Mouse (Mus musculus) CH12.LX (cell line): ENCODE measurements at regions not wholly inside any gene's neighbourhood (a gene's known extent, or its start where the extent isn't known, plus 50 kb on each side); places are given as distances from the start of the nearest gene placed in this dataset.

Source experiments
- DNase-seq: peaks from one replicate; pipeline ENCODE4 v3.0.0-alpha.2; 2013; ENCODE audit errors: extremely low read depth
- H3K27ac ChIP-seq: 2 replicates; pipeline ENCODE4 v1.5.1; 2012; ENCODE audit warnings: low read depth, mild to moderate bottlenecking, control low read depth, moderate library complexity; ENCODE audit not compliant: insufficient read depth
- H3K27me3 ChIP-seq: replicated peaks from 2 replicates; pipeline ENCODE3; 2012; ENCODE audit warnings: inconsistent platforms
- H3K36me3 ChIP-seq, 2 experiments: replicated peaks in 1 of 2; 2 replicates each; pipeline versions ENCODE3 to v1.6.1; 2012; ENCODE audit warnings: inconsistent platforms in 1 of 2, low read length in 1 of 2, mild to moderate bottlenecking in 1 of 2, mixed read lengths in 1 of 2, moderate library complexity in 1 of 2; ENCODE audit not compliant: control insufficient read depth in 1 of 2, insufficient read depth in 1 of 2
- H3K4me1 ChIP-seq, 2 experiments: 2 replicates each; pipeline ENCODE4 v1.6.1; 2012; ENCODE audit warnings: inconsistent platforms in 1 of 2, moderate library complexity in 1 of 2; ENCODE audit not compliant: insufficient read depth in 2 of 2, control insufficient read depth in 1 of 2
- H3K4me2 ChIP-seq: 2 replicates; pipeline ENCODE4 v1.6.1; 2012; ENCODE audit warnings: low read depth, mild to moderate bottlenecking, control low read depth; ENCODE audit not compliant: poor library complexity, insufficient read depth, severe bottlenecking
- H3K4me3 ChIP-seq, 3 experiments: fragments of 150-350 bp in 1 of 3; sonication (generic) in 1 of 3; replicated peaks in 1 of 3; 2 replicates each; pipeline versions ENCODE3 to v1.5.1; 2011 to 2012; ENCODE audit warnings: low read depth in 2 of 3, low read length in 2 of 3, mild to moderate bottlenecking in 2 of 3, moderate library complexity in 2 of 3, control low read depth in 1 of 3, improper control_type of control experiment in 1 of 3, inconsistent platforms in 1 of 3, mixed read lengths in 1 of 3; ENCODE audit not compliant: poor library complexity in 1 of 3
- H3K79me2 ChIP-seq: replicated peaks from 2 replicates; pipeline ENCODE4 v1.6.1; 2012; ENCODE audit warnings: mild to moderate bottlenecking, moderate library complexity; ENCODE audit not compliant: control insufficient read depth, poor library complexity, insufficient read depth, severe bottlenecking; ENCODE audit errors: extremely low read depth
- H3K9ac ChIP-seq: 2 replicates; pipeline ENCODE4 v1.6.1; 2012; ENCODE audit warnings: low read depth, mild to moderate bottlenecking, control low read depth, moderate library complexity; ENCODE audit not compliant: insufficient read depth
- H3K9me3 ChIP-seq: replicated peaks from 2 replicates; pipeline ENCODE3; 2012; ENCODE audit warnings: low read length, inconsistent platforms, mixed read lengths
- CHD2 ChIP-seq: IDR thresholded peaks from 2 replicates; pipeline ENCODE4 v1.6.1; 2011; ENCODE audit warnings: low read length, improper control_type of control experiment
- CTCF ChIP-seq, 2 experiments: IDR thresholded peaks in 1 of 2; conservative IDR thresholded peaks in 1 of 2; 2 replicates each; pipeline ENCODE4 v1.5.1; 2011 to 2012; ENCODE audit warnings: low read depth in 2 of 2, low read length in 2 of 2, improper control_type of control experiment in 1 of 2, inconsistent platforms in 1 of 2, mild to moderate bottlenecking in 1 of 2, moderate library complexity in 1 of 2
- ELF1 ChIP-seq: IDR thresholded peaks from 2 replicates; pipeline ENCODE4 v1.6.1; 2014; ENCODE audit warnings: low read depth, mild to moderate bottlenecking, inconsistent platforms, low read length, improper control_type of control experiment
- EP300 ChIP-seq: IDR thresholded peaks from 2 replicates; pipeline ENCODE4 v1.6.1; 2011; ENCODE audit warnings: low read length, improper control_type of control experiment
- JUND ChIP-seq: conservative IDR thresholded peaks from 2 replicates; pipeline ENCODE4 v1.6.1; 2011; ENCODE audit warnings: low read depth, low read length, improper control_type of control experiment
- MXI1 ChIP-seq: IDR thresholded peaks from 2 replicates; pipeline ENCODE4 v1.6.1; 2011; ENCODE audit warnings: mild to moderate bottlenecking, low read depth, low read length, improper control_type of control experiment
- MYC ChIP-seq: IDR thresholded peaks from 2 replicates; pipeline ENCODE4 v1.6.1; 2011; ENCODE audit warnings: low read depth, mild to moderate bottlenecking, improper control_type of control experiment, low read length
- NELFE ChIP-seq: IDR thresholded peaks from 2 replicates; pipeline ENCODE4 v1.6.1; 2011; ENCODE audit warnings: low read depth, low read length, improper control_type of control experiment
- POLR2A ChIP-seq: IDR thresholded peaks from 2 replicates; pipeline ENCODE4 v1.6.1; 2011; ENCODE audit warnings: low read depth, mild to moderate bottlenecking, improper control_type of control experiment, low read length
- RCOR1 ChIP-seq: conservative IDR thresholded peaks from 2 replicates; pipeline ENCODE4 v1.6.1; 2012; ENCODE audit warnings: low read depth, mild to moderate bottlenecking, inconsistent platforms, low read length, improper control_type of control experiment
- SIN3A ChIP-seq: IDR thresholded peaks from 2 replicates; pipeline ENCODE4 v1.6.1; 2012; ENCODE audit warnings: low read length, improper control_type of control experiment, inconsistent platforms
- SMC3 ChIP-seq: IDR thresholded peaks from 2 replicates; pipeline ENCODE4 v1.6.1; 2011; ENCODE audit warnings: low read depth, low read length, improper control_type of control experiment
- TBP ChIP-seq: conservative IDR thresholded peaks from 2 replicates; pipeline ENCODE4 v1.6.1; 2011; ENCODE audit warnings: low read depth, low read length, improper control_type of control experiment
- UBTF ChIP-seq: IDR thresholded peaks from 2 replicates; pipeline ENCODE4 v1.6.1; 2012; ENCODE audit warnings: low read depth, mild to moderate bottlenecking, inconsistent platforms, low read length, improper control_type of control experiment, moderate library complexity
- ZMIZ1 ChIP-seq: IDR thresholded peaks from 2 replicates; pipeline ENCODE4 v1.6.1; 2012; ENCODE audit warnings: low read depth, mild to moderate bottlenecking, inconsistent platforms, low read length, improper control_type of control experiment
- ZNF384 ChIP-seq: IDR thresholded peaks from 2 replicates; pipeline ENCODE4 v1.6.1; 2012; ENCODE audit warnings: low read depth, low read length, improper control_type of control experiment, inconsistent platforms
- dilution Hi-C: fragments of 300-500 bp; cut with MboI; formaldehyde crosslinking; loops from 2 replicates; pipeline ENCODE4 v1.14.3; 2020; ENCODE audit warnings: low sequenced_read_pairs; ENCODE audit not compliant: extremely low pct_unique_long_range_greater_than_20kb, extremely low pct_ligation_motif_present
- in situ Hi-C: fragments of 300-500 bp; cut with MboI; formaldehyde crosslinking; loops from 3 replicates; pipeline ENCODE4 v1.14.3; 2019; ENCODE audit warnings: low sequenced_read_pairs, low pct_ligation_motif_present, low pct_unique_long_range_greater_than_20kb, mixed read lengths

GRCm38 (mm10) chr4:31760116-31760515 is 203.8 kb upstream of the Map3k7 start:
- H3K4me1 ChIP-seq = peaks cover 0 to 5% of the 10 kb centered on the region in 2 experiments; a peak in 1 of 4 replicates
- dilution Hi-C loops = no loop called here
- TF ChIP-seq ZNF384 (no peak), UBTF (no peak), TBP (no peak), MYC (no peak)
- H3K79me2 ChIP-seq = no peaks in the 10 kb centered on the region
- H3K4me3 ChIP-seq = no peak overlapping the region
- H3K9me3 ChIP-seq = no peaks in the 10 kb centered on the region
- in situ Hi-C loops = no loop called here
- H3K4me2 ChIP-seq = no peak overlapping the region
- no peaks in the 10 kb centered on the region for H3K27me3 ChIP-seq
- H3K27ac ChIP-seq = no peak overlapping the region
- no peaks in the 10 kb centered on the region for H3K36me3 ChIP-seq
- no peak overlapping the region for H3K9ac ChIP-seq
- no peak for DNase-seq

- Histone ChIP-seq H3K9ac (no peak overlapping the region), H3K4me2 (no peak overlapping the region), H3K36me3 (no peaks in the 10 kb centered on the region), H3K4me3 (no peak overlapping the region), H3K27me3 (no peaks in the 10 kb centered on the region)
- in situ Hi-C loops = no loop called here
- dilution Hi-C loops = no loop called here
- no peak for TF ChIP-seq ELF1
- no peak for TF ChIP-seq TBP
- no peak for TF ChIP-seq EP300
- TF ChIP-seq RCOR1 = no peak
- TF ChIP-seq UBTF = no peak
- TF ChIP-seq CHD2 = no peak
- no peak for TF ChIP-seq SIN3A
- no peak for TF ChIP-seq NELFE
- TF ChIP-seq CTCF (conservative IDR thresholded peaks at IDR 0.05 in 1 of 2, IDR thresholded peaks at IDR 0.05 in 1 of 2; ENCODE audit: low read depth in 2 of 2, low read length in 2 of 2) = no peak
- no peak for TF ChIP-seq POLR2A
- TF ChIP-seq MXI1 = no peak
- no peak for TF ChIP-seq SMC3
- TF ChIP-seq, all 38 proteins: peak for 0
- no peaks in the 10 kb centered on the region for H3K79me2 ChIP-seq
- no peaks in the 10 kb centered on the region for H3K9me3 ChIP-seq
- no peak overlapping the region for H3K27ac ChIP-seq
- H3K4me1 ChIP-seq = peaks cover 0 to 8% of the 10 kb centered on the region in 2 experiments; a peak in 1 of 4 replicates
- no peak for DNase-seq
These were observed 201.7 kb upstream of the Map3k7 start for GRCm38 (mm10) chr4:31762199-31762598.

- H3K36me3 ChIP-seq = no peaks in the 10 kb centered on the region
- no peak overlapping the region for H3K27ac ChIP-seq
- H3K27me3 ChIP-seq = no peaks in the 10 kb centered on the region
- in situ Hi-C loops (no loop called here), dilution Hi-C loops (no loop called here)
- H3K9ac ChIP-seq = no peak overlapping the region
- no peak overlapping the region for H3K4me3 ChIP-seq
- TF ChIP-seq ZMIZ1 (no peak), CHD2 (no peak), POLR2A (no peak), UBTF (no peak), JUND (no peak)
- no peak overlapping the region for H3K4me2 ChIP-seq
- no peak for DNase-seq
- no peaks in the 10 kb centered on the region for H3K79me2 ChIP-seq
- no peaks in the 10 kb centered on the region for H3K9me3 ChIP-seq
- peaks cover 0 to 8% of the 10 kb centered on the region in 2 experiments; a peak in 1 of 4 replicates for H3K4me1 ChIP-seq
These were observed 195.8 kb upstream of the Map3k7 start for GRCm38 (mm10) chr4:31768026-31768626.
